14 mouse cellular contexts compared by ENCODE assay signal in the genomic region with DNA sequence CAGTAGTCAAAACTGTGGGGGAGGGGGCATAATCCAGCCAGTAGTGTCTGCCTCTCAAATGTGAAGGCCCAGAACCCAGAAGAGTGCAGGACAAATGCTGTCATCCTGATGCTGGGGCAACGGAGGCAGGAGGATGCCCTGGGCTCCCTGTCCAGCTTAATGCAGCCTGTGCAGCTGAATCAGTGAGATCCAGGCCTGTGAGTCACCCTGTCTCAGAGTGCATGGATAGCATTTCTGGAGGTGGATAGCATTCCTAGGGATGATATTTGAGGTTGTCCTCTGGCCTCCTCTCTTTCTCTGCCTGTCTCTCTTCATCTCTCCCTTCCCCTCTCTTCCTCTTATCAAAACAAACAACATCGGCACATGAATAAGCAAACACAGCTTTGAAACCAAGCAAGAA.
"Had no signal": no experiment of that assay in that cellular context is flagged by ENCODE, and none has a peak within 500 bp of the region (broad histone marks: within the 10 kb centered on the region; RNA-seq: fewer than 3 reads in every experiment).

No protein-coding gene starts in this region.

- H3K4me2 ChIP-seq: limb, embryonic 13.5 days; midbrain, embryonic 13.5 days; neural tube, embryonic 12.5 days had no signal

- H3K9me3 ChIP-seq: limb, embryonic 13.5 days; midbrain, embryonic 13.5 days; neural tube, embryonic 12.5 days had no signal

- H3K4me3 ChIP-seq: limb, embryonic 13.5 days; midbrain, embryonic 13.5 days; neural tube, embryonic 12.5 days had no signal

- H3K27ac ChIP-seq: kidney, postnatal 0 days; limb, embryonic 13.5 days; liver, embryonic 14.5 days; midbrain, embryonic 13.5 days; neural tube, embryonic 12.5 days had no signal

- H3K27me3 ChIP-seq: midbrain, embryonic 13.5 days; neural tube, embryonic 12.5 days had no signal

- DNase-seq: kidney, adult 9 months; kidney, postnatal 36 days; layer of hippocampus, adult 9-11 months; left cerebral cortex, postnatal 4 days; lung, adult 18-20 months; retina, postnatal 1 day; right cerebral cortex, postnatal 14 days; thymus, adult 18-20 months; thymus, postnatal 14 days had no signal

- ATAC-seq: midbrain, embryonic 13.5 days had no signal

- H3K36me3 ChIP-seq: limb, embryonic 13.5 days; midbrain, embryonic 13.5 days; neural tube, embryonic 12.5 days had no signal

- H3K9ac ChIP-seq: limb, embryonic 13.5 days; liver, embryonic 14.5 days; midbrain, embryonic 13.5 days; neural tube, embryonic 12.5 days had no signal
